Mouse (Mus musculus) C2C12 (cell line): ENCODE results near the gene Arl5c.

Experiments
- CTCF ChIP-seq: IDR thresholded peaks from one replicate; pipeline ENCODE4 v1.5.1; 2011; ENCODE audit not compliant: control insufficient read depth, insufficient read depth, insufficient read length
- FOSL1 ChIP-seq: IDR thresholded peaks from one replicate; pipeline ENCODE4 v1.8.0; 2011; ENCODE audit warnings: mild to moderate bottlenecking, low read length; ENCODE audit not compliant: poor library complexity, insufficient read depth, severe bottlenecking
- MAX ChIP-seq: IDR thresholded peaks from one replicate; pipeline ENCODE4 v1.6.1; 2011; ENCODE audit warnings: mild to moderate bottlenecking, control low read depth
- MYOD1 ChIP-seq: IDR thresholded peaks from one replicate; pipeline ENCODE4 v1.6.1; 2011; ENCODE audit warnings: low read depth; ENCODE audit not compliant: control insufficient read depth, insufficient read length
- MYOG ChIP-seq: IDR thresholded peaks from one replicate; pipeline ENCODE4 v1.6.1; 2011; ENCODE audit not compliant: control insufficient read depth, insufficient read length; ENCODE audit errors: extremely low read depth
- USF1 ChIP-seq: IDR thresholded peaks from one replicate; pipeline ENCODE4 v1.6.1; 2011; ENCODE audit warnings: low read depth, mild to moderate bottlenecking, control low read depth, moderate library complexity

DNA sequence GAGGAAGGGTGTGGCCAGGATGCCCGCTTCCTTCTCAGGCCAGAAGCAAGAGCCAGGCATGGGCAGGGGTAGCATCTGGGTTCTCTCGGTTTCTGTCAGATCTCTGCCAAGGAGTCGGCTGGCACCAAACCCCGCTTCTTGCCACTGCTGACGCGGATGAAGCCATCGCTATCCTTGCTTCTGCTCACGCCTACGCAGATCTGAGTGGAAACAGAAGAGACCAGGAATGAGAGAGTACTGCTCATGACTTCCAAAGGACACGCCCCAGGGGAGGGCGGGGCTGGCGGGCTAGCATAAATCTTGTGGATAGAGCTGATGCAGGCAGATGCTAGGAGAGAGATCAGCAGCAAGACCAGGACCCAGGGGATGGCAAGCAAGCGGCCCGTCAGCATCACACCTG, 41.9 kb upstream of the Arl5c start:
- TF ChIP-seq CTCF (no peak), MAX (no peak), MYOG (no peak), USF1 (no peak), FOSL1 (no peak), MYOD1 (no peak)
